Mouse (Mus musculus): Measurements from ENCODE around the gene Crybb2.

GRCm38 (mm10) chr5:113086439-113086838, 16.5 kb upstream of the Crybb2 start:
- no peak for TF ChIP-seq ZC3H11A (IDR thresholded peaks at IDR 0.05; ENCODE audit: borderline replicate concordance, low read depth, low read length)
- TF ChIP-seq ZNF384 (IDR thresholded peaks at IDR 0.05; ENCODE audit: low read depth, low read length) = no peak
- no peak for TF ChIP-seq MAFK (IDR thresholded peaks at IDR 0.05; ENCODE audit: insufficient read depth, low read depth, low read length)
- no peak for TF ChIP-seq CHD2 (IDR thresholded peaks at IDR 0.05; ENCODE audit: low read depth, low read length)

All from ES-E14 (cell line).